Mouse (Mus musculus) heart, postnatal 0 days (tissue): ENCODE results near the gene Akap10. TPM values are rescaled to one million over a fixed set of nuclear protein-coding genes. Genes with fewer than 3 reads are reported as not detected.

Source experiments
- ATAC-seq: fragments of 200-750 bp; cut with Nextera tagmentation; 2 replicates; pipeline ENCODE4 v1.8.0; 2017; ENCODE audit warnings: low read depth, moderate number of reproducible peaks, moderate library complexity; ENCODE audit not compliant: insufficient read depth
- DNase-seq: peaks from one replicate; pipeline ENCODE4 v3.0.0-alpha.2; 2016; ENCODE audit warnings: low spot score
- H3K27ac ChIP-seq: fragments of 300-500 bp; sonication (generic); 2 replicates; pipeline ENCODE4 v1.5.1; 2014; ENCODE audit warnings: low read depth, mild to moderate bottlenecking
- H3K27me3 ChIP-seq: fragments of 300-500 bp; sonication (generic); 2 replicates; pipeline ENCODE4 v1.6.1; 2014; ENCODE audit warnings: low read length, mixed read lengths; ENCODE audit not compliant: control insufficient read depth, insufficient read depth
- H3K36me3 ChIP-seq: fragments of 300-500 bp; sonication (generic); replicated peaks from 2 replicates; pipeline ENCODE4 v1.6.1; 2014; ENCODE audit warnings: low read length, mixed read lengths; ENCODE audit not compliant: control insufficient read depth, insufficient read depth
- H3K4me1 ChIP-seq: fragments of 300-500 bp; sonication (generic); 2 replicates; pipeline ENCODE4 v1.6.1; 2014; ENCODE audit warnings: antibody characterized with exemption; ENCODE audit not compliant: control insufficient read depth, insufficient read depth
- H3K4me2 ChIP-seq: fragments of 300-500 bp; sonication (generic); 2 replicates; pipeline ENCODE4 v1.6.1; 2014; ENCODE audit warnings: low read depth, mild to moderate bottlenecking, low read length, moderate library complexity
- H3K4me3 ChIP-seq: fragments of 300-500 bp; sonication (generic); 2 replicates; pipeline ENCODE4 v1.5.1; 2014; ENCODE audit warnings: low read depth, low read length
- H3K9ac ChIP-seq: fragments of 300-500 bp; sonication (generic); replicated peaks from 2 replicates; pipeline ENCODE4 v1.6.1; 2014; ENCODE audit warnings: low read depth, low read length, mixed read lengths
- H3K9me3 ChIP-seq: fragments of 300-500 bp; sonication (generic); replicated peaks from 2 replicates; pipeline ENCODE4 v1.6.1; 2016; ENCODE audit warnings: low read length; ENCODE audit not compliant: control insufficient read depth
- CTCF ChIP-seq: IDR thresholded peaks from 2 replicates; pipeline ENCODE4 v1.5.1; 2016; ENCODE audit warnings: antibody characterized with exemption, control low read depth, low read depth
- EP300 ChIP-seq: IDR thresholded peaks from 2 replicates; pipeline ENCODE4 v1.6.1; 2016; ENCODE audit warnings: antibody characterized with exemption, low read depth
- WGBS: fragments of 180-500 bp; shearing (Covaris S2); extraction: QIAGEN DNeasy Blood & Tissue Kit; methylation state at CpG from one replicate; pipeline ENCODE4 v1.1.7; 2014; 5-methylcytosine and 5-hydroxymethylcytosine counted together
- polyA plus RNA-seq: library from polyadenylated mRNA; unstranded; fragments of >200 nt; fragmentation: Nextera tagmentation; extraction: Ambion mirVana; gene quantifications from 2 replicates; pipeline ENCODE4 v1.2.1, GENCODE M21; 2015
- total RNA-seq: library from RNA; depleted of rRNA; stranded (reverse); fragments of >200 nt; gene quantifications from 2 replicates; pipeline ENCODE4 v1.2.3, GENCODE M21; 2014; ENCODE audit warnings: low replicate concordance; rRNA removed

Gene Akap10
- total RNA-seq (8.7 and 25.7 TPM in 2 replicates), polyA plus RNA-seq (8.8 and 9.0 TPM in 2 replicates)

DNA sequence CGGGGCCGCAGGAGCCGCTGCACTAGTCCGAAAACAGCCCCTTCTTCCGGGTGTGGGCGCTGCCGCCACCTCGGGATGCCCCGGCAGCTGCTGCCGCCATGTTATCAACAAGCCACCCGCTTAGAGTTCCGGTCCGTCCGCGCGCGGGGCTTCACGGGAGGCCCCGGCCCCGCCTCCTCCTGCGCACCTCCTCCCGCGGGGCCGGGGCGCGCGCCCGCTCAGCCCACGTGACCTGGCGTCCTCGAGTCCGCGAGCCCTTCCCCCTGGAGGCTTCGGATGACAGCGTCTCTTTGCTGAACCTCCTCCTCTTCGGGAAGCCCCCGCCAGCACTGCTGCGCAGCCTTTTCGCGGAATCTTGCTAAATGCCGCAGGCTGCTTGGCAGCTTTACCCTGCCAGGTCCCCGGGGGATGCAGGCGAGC is at the start of gene Akap10:
Gene Akap10, minus strand, starts transcription at position 155 of the 420 bp plus-strand sequence.
- Histone ChIP-seq H3K27me3 (no peaks in the 10 kb centered on the region), H3K9me3 (no peaks in the 10 kb centered on the region), H3K4me3 (peak within 1 kb of the TSS; percentile 90), H3K4me1 (peaks cover 8% of the 10 kb centered on the region), H3K4me2 (peak within 1 kb of the TSS; percentile 69), H3K27ac (peak within 1 kb of the TSS; percentile 93), H3K9ac (peak within 1 kb of the TSS; percentile 90), H3K36me3 (no peaks in the 10 kb centered on the region)
- ATAC-seq = peak; percentile 96
- TF ChIP-seq CTCF (no peak), EP300 (no peak)
- DNase-seq = peak; percentile 97
- WGBS = under 1% methylated on average over 32 of the region's 43 CpGs

DNA sequence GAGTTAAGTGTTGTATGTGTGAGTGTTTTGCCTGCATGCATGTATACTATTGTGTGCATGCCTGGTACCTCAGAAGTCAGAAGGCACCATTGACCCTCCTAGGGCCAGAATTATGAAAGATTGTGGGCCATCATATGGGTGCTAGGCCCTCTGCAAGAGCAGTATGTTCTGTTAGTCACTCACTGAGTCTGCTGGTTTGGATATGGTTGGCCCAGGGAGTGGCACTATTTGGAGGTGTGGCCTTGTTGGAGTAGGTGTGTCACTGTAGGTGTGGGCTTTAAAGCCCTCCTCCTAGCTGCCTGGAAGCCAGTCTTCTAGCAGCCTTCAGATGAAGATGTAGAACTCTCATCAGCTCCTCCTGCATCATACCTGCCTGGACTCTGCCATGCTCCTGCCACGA is 45.7 kb upstream of the Akap10 start:
- 83% methylated on average over 1 of the region's 1 CpGs for WGBS
- H3K4me1 ChIP-seq = no peaks in the 10 kb centered on the region
- H3K9ac ChIP-seq = no peak overlapping the region
- no peak overlapping the region for H3K4me2 ChIP-seq
- H3K27me3 ChIP-seq = no peaks in the 10 kb centered on the region
- H3K27ac ChIP-seq = no peak overlapping the region
- H3K4me3 ChIP-seq = no peak overlapping the region
- TF ChIP-seq CTCF (no peak), EP300 (no peak)
- H3K9me3 ChIP-seq = no peaks in the 10 kb centered on the region
- no peak for ATAC-seq
- H3K36me3 ChIP-seq = no peaks in the 10 kb centered on the region
- DNase-seq = no peak

DNA sequence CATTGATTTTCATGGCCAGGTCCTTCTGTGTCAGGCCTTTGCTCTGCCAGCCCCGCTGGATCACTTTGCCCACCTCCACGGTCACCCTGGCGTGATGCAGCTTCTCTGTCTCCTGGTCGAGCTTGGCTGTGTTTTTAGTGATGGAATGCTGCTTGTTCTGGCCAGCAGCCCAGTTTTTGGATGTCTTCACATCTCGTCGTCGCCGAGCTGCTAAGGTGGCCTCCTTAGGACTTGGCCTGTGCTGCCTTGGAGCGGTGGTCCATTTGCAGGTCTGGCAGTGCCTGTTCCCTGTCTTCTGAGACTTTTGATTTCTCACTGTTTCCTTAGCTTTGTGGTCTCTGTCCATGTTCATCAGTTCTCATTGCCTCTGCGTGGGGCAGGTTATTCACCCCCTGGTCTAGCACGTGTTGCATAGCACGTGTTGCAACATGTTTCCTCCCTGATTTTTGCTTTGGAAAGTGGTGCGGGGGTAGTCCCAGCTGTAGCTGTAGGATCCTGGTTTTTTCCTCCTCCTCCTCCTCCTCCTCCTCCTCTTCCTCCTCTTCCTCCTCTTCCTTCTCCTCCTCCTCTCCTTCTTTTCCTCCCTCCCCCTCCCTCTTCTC is 44.2 kb upstream of the Akap10 start:
- Histone ChIP-seq H3K4me1 (no peaks in the 10 kb centered on the region), H3K27me3 (no peaks in the 10 kb centered on the region), H3K4me2 (no peak overlapping the region), H3K9me3 (no peaks in the 10 kb centered on the region), H3K9ac (no peak overlapping the region), H3K36me3 (no peaks in the 10 kb centered on the region), H3K27ac (no peak overlapping the region), H3K4me3 (no peak overlapping the region)
- 32% methylated on average over 13 of the region's 13 CpGs for WGBS
- ATAC-seq = no peak
- TF ChIP-seq EP300 (no peak), CTCF (no peak)
- no peak for DNase-seq

DNA sequence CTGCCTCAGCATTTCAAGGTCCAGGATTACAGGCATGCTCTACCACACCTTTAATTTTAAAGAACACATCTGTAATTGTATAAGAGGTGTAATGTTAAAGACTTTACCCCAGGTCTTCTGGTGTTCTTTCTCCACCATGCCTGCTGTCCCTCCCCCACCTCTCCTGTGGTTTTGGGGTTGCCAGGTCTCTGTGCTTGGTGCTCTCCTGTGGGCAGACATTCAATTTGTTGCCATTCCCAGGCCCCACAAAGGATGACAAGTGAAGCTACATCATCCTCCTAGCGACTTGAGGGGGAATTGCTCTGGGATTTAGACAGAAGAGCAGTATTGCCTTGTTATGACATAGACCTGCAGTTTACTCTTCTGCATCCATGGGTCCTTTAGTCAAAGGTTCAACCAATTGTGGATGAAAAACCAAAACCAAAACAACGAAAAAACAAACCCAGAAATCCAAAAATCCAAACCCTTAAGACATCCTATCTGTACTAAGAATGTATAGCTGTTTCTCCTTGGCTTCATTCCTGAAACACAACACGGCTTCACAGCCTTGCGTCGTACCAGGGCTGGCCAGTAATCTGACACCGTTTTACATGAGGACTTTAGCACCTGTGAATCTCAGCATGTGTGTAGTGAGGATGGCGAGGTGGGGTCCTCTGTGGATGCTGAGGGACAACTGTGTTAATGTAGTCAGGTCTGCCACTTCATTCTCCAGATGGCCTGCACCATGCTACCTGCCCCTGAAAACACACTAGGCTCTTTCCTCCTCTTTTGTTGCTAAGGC is 41.6 kb upstream of the Akap10 start:
- H3K4me3 ChIP-seq = no peak overlapping the region
- no peaks in the 10 kb centered on the region for H3K36me3 ChIP-seq
- no peak for DNase-seq
- no peaks in the 10 kb centered on the region for H3K27me3 ChIP-seq
- no peak overlapping the region for H3K9ac ChIP-seq
- TF ChIP-seq EP300 = no peak
- no peak for TF ChIP-seq CTCF
- H3K9me3 ChIP-seq = no peaks in the 10 kb centered on the region
- WGBS = 55% methylated on average over 7 of the region's 7 CpGs
- H3K4me1 ChIP-seq = no peaks in the 10 kb centered on the region
- ATAC-seq = no peak
- no peak overlapping the region for H3K4me2 ChIP-seq
- H3K27ac ChIP-seq = no peak overlapping the region

DNA sequence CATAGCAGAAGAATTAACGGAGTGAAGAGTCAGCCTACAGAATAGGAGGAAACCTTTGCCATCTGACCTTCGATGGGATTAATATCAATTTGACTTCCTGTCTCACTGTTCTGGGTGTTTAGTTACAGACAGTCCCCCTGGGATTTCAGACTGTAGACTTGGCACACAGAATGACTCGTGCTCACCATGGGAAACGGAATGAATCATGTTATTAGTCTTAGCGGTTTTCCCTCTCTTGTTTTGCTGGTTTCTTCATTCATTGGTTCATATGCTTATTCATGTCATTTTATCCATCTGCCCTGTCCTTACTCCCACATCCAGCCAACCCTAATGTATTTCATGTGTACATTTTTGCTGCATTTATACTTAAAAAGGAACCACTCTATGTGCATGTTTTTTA is 40.8 kb upstream of the Akap10 start:
- Histone ChIP-seq H3K27me3 (no peaks in the 10 kb centered on the region), H3K4me2 (no peak overlapping the region), H3K36me3 (no peaks in the 10 kb centered on the region), H3K9me3 (no peaks in the 10 kb centered on the region), H3K27ac (no peak overlapping the region), H3K4me1 (no peaks in the 10 kb centered on the region), H3K9ac (no peak overlapping the region), H3K4me3 (no peak overlapping the region)
- TF ChIP-seq EP300 (no peak), CTCF (no peak)
- DNase-seq = no peak
- ATAC-seq = no peak
- WGBS = 49% methylated on average over 5 of the region's 5 CpGs

DNA sequence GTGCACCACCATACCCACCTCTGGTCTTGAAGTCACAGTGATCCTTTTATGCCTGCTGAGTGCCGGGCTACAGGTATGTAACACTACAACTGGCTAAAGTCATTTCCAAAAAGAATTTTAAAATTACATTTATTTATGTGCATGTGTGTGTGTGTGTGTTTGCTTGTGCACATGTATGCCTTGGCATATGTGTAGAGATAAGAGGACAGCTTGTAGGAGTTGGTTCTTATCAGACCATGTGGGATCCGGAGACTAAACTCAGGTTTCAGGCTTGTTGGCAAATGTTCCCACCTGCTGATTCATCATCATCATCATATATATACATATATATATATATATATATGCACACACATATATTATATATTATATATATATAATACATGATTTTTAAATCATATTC is 38.8 kb upstream of the Akap10 start:
- Histone ChIP-seq H3K9ac (no peak overlapping the region), H3K36me3 (no peaks in the 10 kb centered on the region), H3K4me3 (no peak overlapping the region), H3K9me3 (no peaks in the 10 kb centered on the region), H3K27ac (no peak overlapping the region), H3K27me3 (no peaks in the 10 kb centered on the region), H3K4me1 (no peaks in the 10 kb centered on the region), H3K4me2 (no peak overlapping the region)
- DNase-seq = no peak
- no peak for TF ChIP-seq EP300
- TF ChIP-seq CTCF = no peak
- WGBS = 86% methylated on average over 2 of the region's 2 CpGs
- no peak for ATAC-seq
